Mouse (Mus musculus) midbrain, embryonic 12.5 days (tissue): Measurements from ENCODE around the gene Pcdh8. TPM values are rescaled to one million over a fixed set of nuclear protein-coding genes. Genes with fewer than 3 reads are reported as not detected.
A peak's percentile ranks its signal among the peaks of the same experiment; 100 is the strongest.

ENCODE experiments used
- ATAC-seq: fragments of 200-750 bp; cut with Nextera tagmentation; 2 replicates; pipeline ENCODE4 v1.8.0; 2017; ENCODE audit warnings: low read depth, moderate TSS enrichment, moderate library complexity; ENCODE audit not compliant: low FRiP score
- H3K27ac ChIP-seq: fragments of 300-500 bp; sonication (generic); replicated peaks from 2 replicates; pipeline ENCODE4 v1.5.1; 2016; ENCODE audit warnings: mild to moderate bottlenecking
- H3K27me3 ChIP-seq: fragments of 300-500 bp; sonication (generic); 2 replicates; pipeline ENCODE4 v1.6.1; 2016; ENCODE audit warnings: mild to moderate bottlenecking
- H3K36me3 ChIP-seq: fragments of 300-500 bp; sonication (generic); 2 replicates; pipeline ENCODE4 v1.6.1; 2016
- H3K4me1 ChIP-seq: fragments of 300-500 bp; sonication (generic); 2 replicates; pipeline ENCODE4 v1.6.1; 2016
- H3K4me2 ChIP-seq: fragments of 300-500 bp; sonication (generic); replicated peaks from 2 replicates; pipeline ENCODE4 v1.6.1; 2016; ENCODE audit warnings: mild to moderate bottlenecking, moderate library complexity
- H3K4me3 ChIP-seq: fragments of 300-500 bp; sonication (generic); 2 replicates; pipeline ENCODE4 v1.5.1; 2016; ENCODE audit warnings: mild to moderate bottlenecking
- H3K9ac ChIP-seq: fragments of 300-500 bp; sonication (generic); replicated peaks from 2 replicates; pipeline ENCODE4 v1.6.1; 2016; ENCODE audit warnings: mild to moderate bottlenecking, moderate library complexity
- H3K9me3 ChIP-seq: fragments of 300-500 bp; sonication (generic); 2 replicates; pipeline ENCODE4 v1.6.1; 2016; ENCODE audit warnings: mild to moderate bottlenecking
- WGBS: fragments of 180-500 bp; shearing (Covaris S2); methylation state at CpG from one replicate; pipeline ENCODE4 v1.1.7; 2016; 5-methylcytosine and 5-hydroxymethylcytosine counted together
- microRNA counts: library from miRNA; unstranded; fragments of <30 nt; microRNA quantifications from one replicate; lab custom pipeline; 2017
- microRNA-seq: library from miRNA; unstranded; fragments of <30 nt; microRNA quantifications from one replicate; pipeline ENCODE4, GENCODE M21; 2017
- polyA plus RNA-seq: library from polyadenylated mRNA; unstranded; fragments of >200 nt; fragmentation: Nextera tagmentation; extraction: Ambion mirVana; gene quantifications from 2 replicates; pipeline ENCODE4 v1.2.1, GENCODE M21; 2016

Gene Pcdh8
- polyA plus RNA-seq, 1 experiment from 2014 or later: 70.7 TPM

DNA sequence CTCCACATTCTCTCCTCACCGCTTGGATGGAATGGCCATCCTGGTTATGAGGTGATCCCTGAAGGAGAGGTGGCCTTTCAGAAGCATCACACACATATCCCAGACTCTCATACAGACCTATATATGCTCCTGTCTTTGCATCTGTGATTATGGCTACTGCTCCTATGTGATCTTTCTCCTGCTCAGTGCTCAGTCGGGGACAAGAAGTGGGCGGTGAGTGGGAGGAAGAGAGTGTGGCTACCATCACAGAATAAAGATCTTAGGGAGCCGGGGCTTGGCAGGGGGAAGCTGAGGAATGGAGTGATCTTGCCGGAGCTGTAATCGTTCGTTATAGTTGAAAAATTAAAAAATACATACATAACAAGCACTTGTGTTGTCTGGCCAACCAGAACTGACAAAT is 17.4 kb downstream of the Pcdh8 start:
- H3K9me3 ChIP-seq: no peaks in the 10 kb centered on the region
- H3K4me2 ChIP-seq: no peak overlapping the region
- H3K4me1 ChIP-seq: peaks cover 14% of the 10 kb centered on the region; the same call in 1 of the 2 replicates
- no peak overlapping the region for H3K9ac ChIP-seq
- no peak overlapping the region for H3K4me3 ChIP-seq
- 70% methylated on average over 7 of the region's 7 CpGs for WGBS
- 0 out of 2 replicates have a peak overlapping the region, but pooled peaks have one; percentile 76 for H3K27ac ChIP-seq
- H3K27me3 ChIP-seq: peaks cover 27% of the 10 kb centered on the region
- ATAC-seq: peak; percentile 64
- no peaks in the 10 kb centered on the region for H3K36me3 ChIP-seq

GRCm38 (mm10) chr14:79740515-79740914 is 30.6 kb downstream of the Pcdh8 start:
- Histone ChIP-seq H3K4me3 (no peak overlapping the region), H3K9ac (no peak overlapping the region), H3K27ac (no peak overlapping the region), H3K9me3 (no peaks in the 10 kb centered on the region), H3K27me3 (peaks cover 12% of the 10 kb centered on the region), H3K4me2 (no peak overlapping the region), H3K4me1 (peaks cover 5% of the 10 kb centered on the region; the same call in 1 of the 2 replicates), H3K36me3 (no peaks in the 10 kb centered on the region)
- WGBS: 79% methylated on average over 3 of the region's 3 CpGs
- no peak for ATAC-seq

DNA sequence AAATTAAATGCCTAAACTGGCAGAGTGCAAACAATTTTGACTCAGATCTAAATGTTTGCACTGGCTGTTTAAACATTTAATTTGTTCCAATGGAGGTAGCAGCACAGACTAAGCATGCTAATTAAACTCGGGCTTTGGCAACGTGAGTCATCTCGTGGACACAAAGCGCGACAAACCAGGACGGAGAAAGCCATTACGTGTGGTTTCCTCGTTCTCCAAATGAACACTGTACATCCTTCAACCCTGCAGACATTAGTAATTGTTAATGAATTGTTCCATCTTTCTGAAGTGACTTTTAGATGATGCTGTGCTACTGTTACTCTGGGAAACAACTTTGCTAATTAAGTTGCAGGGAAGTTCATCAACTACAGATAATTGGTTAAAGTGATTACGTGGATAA is 32.7 kb downstream of the Pcdh8 start:
- no peak overlapping the region for H3K4me3 ChIP-seq
- no peaks in the 10 kb centered on the region for H3K9me3 ChIP-seq
- H3K4me1 ChIP-seq: peaks cover 5% of the 10 kb centered on the region; the same call in 1 of the 2 replicates
- H3K27ac ChIP-seq: no peak overlapping the region
- 71% methylated on average over 9 of the region's 9 CpGs for WGBS
- no peak overlapping the region for H3K4me2 ChIP-seq
- H3K27me3 ChIP-seq: peaks cover 8% of the 10 kb centered on the region; the same call in 1 of the 2 replicates
- no peaks in the 10 kb centered on the region for H3K36me3 ChIP-seq
- ATAC-seq: no peak
- H3K9ac ChIP-seq: no peak overlapping the region

DNA sequence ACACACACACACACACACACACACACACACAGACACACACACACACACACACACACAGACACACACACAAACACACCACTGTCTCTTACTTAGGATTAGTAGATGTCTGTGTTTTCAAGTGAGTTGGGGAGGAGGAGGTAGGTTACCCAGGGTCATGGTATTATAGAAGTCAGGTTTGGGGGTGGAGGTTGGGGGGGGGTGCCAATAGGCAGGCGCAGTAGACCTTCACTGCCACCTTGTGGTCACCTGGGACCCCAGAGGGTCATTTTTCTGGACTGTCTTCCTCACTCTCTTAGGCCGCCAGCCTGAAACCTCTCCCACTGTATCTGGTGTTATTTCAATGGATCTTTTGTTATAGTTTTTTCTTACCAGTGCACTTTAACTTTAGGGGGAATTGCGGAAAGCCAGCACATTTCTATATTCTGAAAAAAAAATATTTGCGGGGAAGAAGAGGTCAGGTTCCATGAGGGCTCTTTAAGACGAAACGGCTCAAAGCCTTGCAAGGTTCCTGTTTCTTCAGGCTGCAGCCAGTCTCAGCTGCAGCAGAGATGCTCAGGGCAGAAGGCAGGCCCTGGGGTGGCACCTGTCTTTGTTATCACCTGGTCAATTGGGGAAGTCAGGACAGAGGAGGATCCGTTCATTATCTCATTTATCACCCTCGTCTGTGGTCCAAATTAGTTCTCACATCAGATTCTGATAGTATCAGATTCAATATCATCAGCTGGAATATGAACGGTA is 33.3 kb downstream of the Pcdh8 start:
- ATAC-seq: no peak
- Histone ChIP-seq H3K36me3 (no peaks in the 10 kb centered on the region), H3K9ac (no peak overlapping the region), H3K4me1 (peaks cover 5% of the 10 kb centered on the region; the same call in 1 of the 2 replicates), H3K27ac (no peak overlapping the region), H3K4me2 (no peak overlapping the region), H3K27me3 (peaks cover 8% of the 10 kb centered on the region; the same call in 1 of the 2 replicates), H3K9me3 (no peaks in the 10 kb centered on the region), H3K4me3 (no peak overlapping the region)
- WGBS: 64% methylated on average over 9 of the region's 9 CpGs

DNA sequence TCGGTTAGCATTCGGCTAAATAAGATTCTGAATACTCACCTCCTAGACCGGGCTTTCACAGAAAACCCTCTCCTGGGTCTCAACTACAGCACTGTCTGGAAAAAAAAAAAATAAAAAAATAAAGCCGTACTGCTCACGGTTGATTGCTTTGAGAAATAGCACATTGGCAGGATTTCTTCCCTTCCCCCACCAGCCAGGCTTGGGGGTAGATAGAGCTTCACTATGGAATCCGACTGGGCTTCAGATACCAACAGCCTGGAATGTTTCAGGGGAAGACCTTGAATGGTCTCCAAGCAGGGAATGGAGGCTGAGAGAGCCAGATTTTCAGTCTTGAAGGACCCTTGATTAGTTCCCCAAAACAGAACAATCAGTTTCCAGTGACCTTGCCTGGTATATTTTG is 34.3 kb downstream of the Pcdh8 start:
- H3K27ac ChIP-seq: no peak overlapping the region

DNA sequence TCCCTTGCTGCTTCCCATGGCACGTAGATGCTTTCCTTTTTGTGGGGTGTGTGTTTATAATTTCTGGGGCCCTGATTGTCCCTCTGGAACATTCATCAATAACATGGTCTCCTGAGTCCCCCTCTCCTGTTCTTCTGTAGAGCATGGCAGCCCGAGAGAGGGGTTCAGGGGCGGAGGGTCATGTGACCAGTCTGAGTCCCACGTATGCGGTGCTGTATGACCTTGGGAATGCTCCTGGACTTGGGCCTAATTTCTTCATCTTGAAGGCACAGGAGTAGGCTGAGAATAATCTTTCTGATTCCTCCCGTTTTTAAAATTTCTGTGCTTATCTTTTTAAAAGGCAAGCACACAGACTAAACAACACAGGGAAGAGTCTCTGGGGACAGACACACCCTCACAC is 37.6 kb downstream of the Pcdh8 start:
- no peak for ATAC-seq
- Histone ChIP-seq H3K27me3 (no peaks in the 10 kb centered on the region), H3K4me2 (no peak overlapping the region), H3K4me1 (peaks cover 2% of the 10 kb centered on the region; the same call in 1 of the 2 replicates), H3K4me3 (no peak overlapping the region), H3K9me3 (no peaks in the 10 kb centered on the region), H3K27ac (no peak overlapping the region), H3K36me3 (no peaks in the 10 kb centered on the region), H3K9ac (no peak overlapping the region)
- WGBS: 84% methylated on average over 6 of the region's 6 CpGs

More for the DNA sequence above, 34.3 kb downstream of the Pcdh8 start:
- Histone ChIP-seq H3K4me3 (no peak overlapping the region), H3K4me1 (peaks cover 5% of the 10 kb centered on the region; the same call in 1 of the 2 replicates), H3K4me2 (no peak overlapping the region), H3K36me3 (no peaks in the 10 kb centered on the region), H3K9ac (no peak overlapping the region), H3K27me3 (peaks cover 6% of the 10 kb centered on the region; the same call in 1 of the 2 replicates), H3K9me3 (no peaks in the 10 kb centered on the region)
- ATAC-seq: no peak
- 66% methylated on average over 6 of the region's 6 CpGs for WGBS

- no peak overlapping the region for H3K4me3 ChIP-seq
- WGBS: 65% methylated on average over 6 of the region's 6 CpGs
- no peaks in the 10 kb centered on the region for H3K9me3 ChIP-seq
- no peak overlapping the region for H3K4me2 ChIP-seq
- no peak for ATAC-seq
- H3K36me3 ChIP-seq: no peaks in the 10 kb centered on the region
- peaks cover 9% of the 10 kb centered on the region for H3K4me1 ChIP-seq
- no peak overlapping the region for H3K27ac ChIP-seq
- H3K9ac ChIP-seq: no peak overlapping the region
- no peaks in the 10 kb centered on the region for H3K27me3 ChIP-seq
Measured at GRCm38 (mm10) chr14:79728811-79729210, 42.3 kb downstream of the Pcdh8 start.

GRCm38 (mm10) chr14:79724002-79724681 is 47.0 kb downstream of the Pcdh8 start:
- no peak overlapping the region for H3K4me2 ChIP-seq

GRCm38 (mm10) chr14:79722228-79722627 is 48.9 kb downstream of the Pcdh8 start:
- Histone ChIP-seq H3K4me3 (no peak overlapping the region), H3K27me3 (no peaks in the 10 kb centered on the region), H3K27ac (no peak overlapping the region), H3K4me1 (peaks cover 19% of the 10 kb centered on the region), H3K36me3 (no peaks in the 10 kb centered on the region), H3K9ac (no peak overlapping the region), H3K9me3 (no peaks in the 10 kb centered on the region), H3K4me2 (no peak overlapping the region)
- WGBS: 53% methylated on average over 7 of the region's 7 CpGs
- ATAC-seq: no peak

More at GRCm38 (mm10) chr14:79724002-79724681, 47.0 kb downstream of the Pcdh8 start:
- Histone ChIP-seq H3K36me3 (no peaks in the 10 kb centered on the region), H3K4me1 (peaks cover 16% of the 10 kb centered on the region), H3K27ac (peak overlapping the region; percentile 60), H3K9ac (no peak overlapping the region), H3K27me3 (no peaks in the 10 kb centered on the region), H3K4me3 (no peak overlapping the region), H3K9me3 (no peaks in the 10 kb centered on the region)
- ATAC-seq: peak; percentile 70
- WGBS: 72% methylated on average over 18 of the region's 18 CpGs

MicroRNAs encoded within 50 kb of the gene (microRNA counts, 519-probe panel; counts per million panel counts)
- microRNA mmu-miR-759 (lab: Ali Mortazavi, UCI): not detected

Small RNAs within 50 kb of the gene (microRNA-seq; reads per million reads assigned to microRNA genes)
- gene Mir759: not detected

Other genes with a start within 250 kb of the Pcdh8 start
- 129 and 131 TPM in 2 replicates for gene Sugt1, start 183.6 kb downstream of the Pcdh8 start, polyA plus RNA-seq
- 8.4 and 20.6 TPM in 2 replicates for gene Cnmd, start 109.1 kb downstream of the Pcdh8 start, polyA plus RNA-seq
- gene Olfm4, start 212.8 kb upstream of the Pcdh8 start, polyA plus RNA-seq: 0.50 and 0.92 TPM in 2 replicates